Mouse (Mus musculus): ENCODE measurements around the gene Mus81.

Mus81 gene

GRCm38 (mm10) chr19:5445747-5446146 is 42.5 kb downstream of the Mus81 start:
- no peak for ATAC-seq (ENCODE audit: low TSS enrichment)

GRCm38 (mm10) chr19:5444954-5445353 is 43.2 kb downstream of the Mus81 start:
- ATAC-seq (ENCODE audit: low TSS enrichment), result no peak

GRCm38 (mm10) chr19:5444371-5444908 is 43.8 kb downstream of the Mus81 start:
- ATAC-seq (ENCODE audit: low TSS enrichment), result no peak

GRCm38 (mm10) chr19:5433951-5434350 is 54.3 kb downstream of the Mus81 start:
- no peak for ATAC-seq (ENCODE audit: low TSS enrichment)

- ATAC-seq (ENCODE audit: low TSS enrichment), result no peak
These were observed 55.0 kb downstream of the Mus81 start for GRCm38 (mm10) chr19:5432992-5433852.
